Mouse (Mus musculus): ENCODE measurements at regions not wholly inside any gene's neighbourhood (a gene's known extent, or its start where the extent isn't known, plus 50 kb on each side); places are given as distances from the start of the nearest gene placed in this dataset.

DNA sequence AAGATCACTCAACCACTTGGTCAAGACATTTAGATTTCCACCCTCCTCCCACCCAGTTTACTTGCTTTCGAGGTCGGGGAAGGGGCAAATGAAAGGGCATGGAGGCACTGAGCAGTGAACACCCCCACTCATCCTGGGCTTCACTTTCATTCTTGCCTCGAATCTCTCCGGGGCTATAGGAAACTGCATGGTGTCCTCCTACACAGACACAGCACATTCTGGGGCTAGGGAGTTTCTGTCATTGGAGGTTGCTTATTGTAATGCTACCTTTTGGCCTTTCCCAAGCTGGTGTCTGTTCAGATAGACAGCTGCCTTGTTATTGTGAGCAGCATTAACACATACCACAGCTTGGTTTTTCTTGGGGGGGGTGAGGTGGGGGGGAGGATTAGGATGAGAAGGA lies 523.9 kb downstream of the 1810013L24Rik start:
- no peak overlapping the region for H3K9ac ChIP-seq (ENCODE audit: low read length)
- H3K4me1 ChIP-seq (ENCODE audit: control insufficient read depth, insufficient read depth, low read length), result no peaks in the 10 kb centered on the region
- H3K27me3 ChIP-seq (ENCODE audit: control insufficient read depth, insufficient read depth, low read length), result no peaks in the 10 kb centered on the region
- no peak for ATAC-seq (replicated peaks; ENCODE audit: extremely low read depth, insufficient read depth, low FRiP score)
- no peak overlapping the region for H3K27ac ChIP-seq (ENCODE audit: low read length)
- H3K4me2 ChIP-seq (ENCODE audit: low read depth, low read length), result no peak overlapping the region
- H3K36me3 ChIP-seq (ENCODE audit: control insufficient read depth, insufficient read depth), result no peaks in the 10 kb centered on the region
- 79% methylated on average over 4 of the region's 4 CpGs for WGBS
- H3K9me3 ChIP-seq (replicated peaks; ENCODE audit: control insufficient read depth, low read length), result 0 out of 2 replicates have a peak, but pooled peaks cover 3% of the 10 kb centered on the region
- no peak overlapping the region for H3K4me3 ChIP-seq (ENCODE audit: low read length)

- Histone ChIP-seq H3K36me3 (ENCODE audit: control insufficient read depth, insufficient read depth) (no peaks in the 10 kb centered on the region), H3K27me3 (ENCODE audit: control insufficient read depth, insufficient read depth, low read length) (no peaks in the 10 kb centered on the region), H3K27ac (ENCODE audit: low read length) (no peak overlapping the region), H3K4me1 (ENCODE audit: control insufficient read depth, insufficient read depth, low read length) (no peaks in the 10 kb centered on the region), H3K4me3 (ENCODE audit: low read length) (no peak overlapping the region), H3K4me2 (ENCODE audit: low read depth, low read length) (no peak overlapping the region), H3K9me3 (replicated peaks; ENCODE audit: control insufficient read depth, low read length) (0 out of 2 replicates have a peak, but pooled peaks cover 3% of the 10 kb centered on the region), H3K9ac (ENCODE audit: low read length) (no peak overlapping the region)
- ATAC-seq (replicated peaks; ENCODE audit: extremely low read depth, insufficient read depth, low FRiP score), result no peak
- 74% methylated on average over 8 of the region's 8 CpGs for WGBS
Observed at GRCm38 (mm10) chr16:9354331-9355030, 524.6 kb downstream of the 1810013L24Rik start.

- no peak overlapping the region for H3K4me3 ChIP-seq (ENCODE audit: low read length)
Observed at GRCm38 (mm10) chr16:9358651-9359050, 528.8 kb downstream of the 1810013L24Rik start.

DNA sequence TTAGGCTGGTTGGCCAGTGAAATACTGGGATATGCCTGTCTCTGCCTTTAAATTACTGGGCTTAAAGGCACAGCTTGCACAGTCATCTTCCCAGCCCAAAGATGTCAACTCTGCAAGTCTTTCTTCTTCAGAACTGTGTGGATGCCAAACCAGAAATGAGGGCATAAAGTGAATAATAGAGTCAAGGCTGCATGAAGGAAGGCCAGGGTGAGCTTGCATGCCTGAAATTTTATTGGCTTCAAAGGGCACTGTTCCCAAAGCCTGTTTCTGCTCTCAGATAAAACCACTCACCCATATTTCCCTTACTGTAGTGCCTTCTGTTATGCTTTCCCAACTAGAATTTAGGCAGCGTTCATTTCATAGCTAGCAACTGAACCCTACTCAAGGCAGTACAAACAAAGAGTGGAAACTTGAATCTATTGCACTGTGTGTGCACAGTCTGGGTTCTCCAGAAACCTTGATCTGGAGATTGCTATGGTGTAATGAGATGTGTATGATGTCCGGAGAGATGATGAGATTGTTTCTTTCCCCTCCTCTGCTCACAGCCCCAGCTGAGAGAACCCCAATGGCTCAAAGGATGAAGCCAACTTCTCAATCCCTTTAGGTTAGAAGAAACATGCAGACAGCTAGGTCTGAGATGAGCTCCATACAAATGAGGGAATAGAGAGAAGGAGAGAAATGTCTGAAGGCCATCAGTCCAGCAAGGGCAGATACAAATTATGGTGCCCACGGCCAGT lies 529.7 kb downstream of the 1810013L24Rik start:
- no peak overlapping the region for H3K27ac ChIP-seq (ENCODE audit: low read length)
- 0 out of 2 replicates have a peak, but pooled peaks cover 3% of the 10 kb centered on the region for H3K9me3 ChIP-seq (replicated peaks; ENCODE audit: control insufficient read depth, low read length)
- H3K9ac ChIP-seq (ENCODE audit: low read length), result no peak overlapping the region
- no peaks in the 10 kb centered on the region for H3K4me1 ChIP-seq (ENCODE audit: control insufficient read depth, insufficient read depth, low read length)
- H3K4me2 ChIP-seq (ENCODE audit: low read depth, low read length), result no peak overlapping the region
- 79% methylated on average over 3 of the region's 3 CpGs for WGBS
- H3K27me3 ChIP-seq (ENCODE audit: control insufficient read depth, insufficient read depth, low read length), result no peaks in the 10 kb centered on the region
- ATAC-seq (replicated peaks; ENCODE audit: extremely low read depth, insufficient read depth, low FRiP score), result no peak
- no peak overlapping the region for H3K4me3 ChIP-seq (ENCODE audit: low read length)
- no peaks in the 10 kb centered on the region for H3K36me3 ChIP-seq (ENCODE audit: control insufficient read depth, insufficient read depth)

More at GRCm38 (mm10) chr16:9358651-9359050, 528.8 kb downstream of the 1810013L24Rik start:
- Histone ChIP-seq H3K27me3 (ENCODE audit: control insufficient read depth, insufficient read depth, low read length) (no peaks in the 10 kb centered on the region), H3K9ac (ENCODE audit: low read length) (no peak overlapping the region), H3K36me3 (ENCODE audit: control insufficient read depth, insufficient read depth) (no peaks in the 10 kb centered on the region), H3K27ac (ENCODE audit: low read length) (no peak overlapping the region), H3K4me1 (ENCODE audit: control insufficient read depth, insufficient read depth, low read length) (no peaks in the 10 kb centered on the region), H3K9me3 (replicated peaks; ENCODE audit: control insufficient read depth, low read length) (0 out of 2 replicates have a peak, but pooled peaks cover 3% of the 10 kb centered on the region), H3K4me2 (ENCODE audit: low read depth, low read length) (no peak overlapping the region)
- WGBS, result 65% methylated on average over 4 of the region's 4 CpGs
- no peak for ATAC-seq (replicated peaks; ENCODE audit: extremely low read depth, insufficient read depth, low FRiP score)

GRCm38 (mm10) chr16:9360741-9361255 lies 530.9 kb downstream of the 1810013L24Rik start:
- no peak overlapping the region for H3K9ac ChIP-seq (ENCODE audit: low read length)
- H3K27ac ChIP-seq (ENCODE audit: low read length), result no peak overlapping the region
- H3K4me3 ChIP-seq (ENCODE audit: low read length), result no peak overlapping the region
- no peak overlapping the region for H3K4me2 ChIP-seq (ENCODE audit: low read depth, low read length)
- H3K27me3 ChIP-seq (ENCODE audit: control insufficient read depth, insufficient read depth, low read length), result no peaks in the 10 kb centered on the region
- 0 out of 2 replicates have a peak, but pooled peaks cover 3% of the 10 kb centered on the region for H3K9me3 ChIP-seq (replicated peaks; ENCODE audit: control insufficient read depth, low read length)
- no peak for ATAC-seq (replicated peaks; ENCODE audit: extremely low read depth, insufficient read depth, low FRiP score)
- H3K36me3 ChIP-seq (ENCODE audit: control insufficient read depth, insufficient read depth), result no peaks in the 10 kb centered on the region
- H3K4me1 ChIP-seq (ENCODE audit: control insufficient read depth, insufficient read depth, low read length), result no peaks in the 10 kb centered on the region
- 72% methylated on average over 3 of the region's 3 CpGs for WGBS

DNA sequence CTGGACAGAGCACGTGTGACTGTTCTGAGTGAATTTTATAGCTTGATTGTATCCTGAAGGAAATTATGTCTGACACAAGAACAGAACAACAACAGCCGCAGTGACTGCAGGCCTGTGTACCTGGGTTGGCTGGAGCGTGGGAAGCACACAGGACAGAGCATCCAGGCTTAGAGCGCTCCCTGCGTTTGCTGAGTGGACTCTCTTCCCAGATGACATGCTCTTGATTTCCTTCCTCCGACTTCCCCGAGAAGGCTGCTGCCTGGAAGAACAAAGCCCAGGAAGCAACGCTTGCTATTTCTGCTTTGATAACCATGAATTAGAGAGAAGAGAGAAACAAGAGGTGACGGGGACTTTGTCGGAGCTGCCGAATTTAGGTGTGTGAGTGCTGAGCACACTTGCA lies 532.2 kb downstream of the 1810013L24Rik start:
- Histone ChIP-seq H3K9me3 (replicated peaks; ENCODE audit: control insufficient read depth, low read length) (0 out of 2 replicates have a peak, but pooled peaks cover 3% of the 10 kb centered on the region), H3K9ac (ENCODE audit: low read length) (no peak overlapping the region), H3K4me1 (ENCODE audit: control insufficient read depth, insufficient read depth, low read length) (no peaks in the 10 kb centered on the region), H3K4me2 (ENCODE audit: low read depth, low read length) (no peak overlapping the region), H3K4me3 (ENCODE audit: low read length) (no peak overlapping the region), H3K27me3 (ENCODE audit: control insufficient read depth, insufficient read depth, low read length) (no peaks in the 10 kb centered on the region), H3K36me3 (ENCODE audit: control insufficient read depth, insufficient read depth) (no peaks in the 10 kb centered on the region), H3K27ac (ENCODE audit: low read length) (no peak overlapping the region)
- no peak for ATAC-seq (replicated peaks; ENCODE audit: extremely low read depth, insufficient read depth, low FRiP score)
- WGBS, result 27% methylated on average over 11 of the region's 11 CpGs

- no peaks in the 10 kb centered on the region for H3K9me3 ChIP-seq (replicated peaks; ENCODE audit: control insufficient read depth, low read length)
- no peak for ATAC-seq (replicated peaks; ENCODE audit: extremely low read depth, insufficient read depth, low FRiP score)
- no peaks in the 10 kb centered on the region for H3K4me1 ChIP-seq (ENCODE audit: control insufficient read depth, insufficient read depth, low read length)
- H3K4me3 ChIP-seq (ENCODE audit: low read length), result no peak overlapping the region
- H3K27ac ChIP-seq (ENCODE audit: low read length), result no peak overlapping the region
- H3K36me3 ChIP-seq (ENCODE audit: control insufficient read depth, insufficient read depth), result no peaks in the 10 kb centered on the region
- no peak overlapping the region for H3K4me2 ChIP-seq (ENCODE audit: low read depth, low read length)
- WGBS, result 27% methylated on average over 2 of the region's 2 CpGs
- H3K27me3 ChIP-seq (ENCODE audit: control insufficient read depth, insufficient read depth, low read length), result no peaks in the 10 kb centered on the region
- no peak overlapping the region for H3K9ac ChIP-seq (ENCODE audit: low read length)
Observed at GRCm38 (mm10) chr16:9364105-9364504, 534.2 kb downstream of the 1810013L24Rik start.

GRCm38 (mm10) chr16:9390986-9391385 lies 561.1 kb downstream of the 1810013L24Rik start:
- Histone ChIP-seq H3K27ac (ENCODE audit: low read length) (no peak overlapping the region), H3K9ac (ENCODE audit: low read length) (no peak overlapping the region), H3K4me1 (ENCODE audit: control insufficient read depth, insufficient read depth, low read length) (no peaks in the 10 kb centered on the region), H3K36me3 (ENCODE audit: control insufficient read depth, insufficient read depth) (no peaks in the 10 kb centered on the region), H3K4me3 (ENCODE audit: low read length) (no peak overlapping the region), H3K4me2 (ENCODE audit: low read depth, low read length) (no peak overlapping the region), H3K27me3 (ENCODE audit: control insufficient read depth, insufficient read depth, low read length) (no peaks in the 10 kb centered on the region), H3K9me3 (replicated peaks; ENCODE audit: control insufficient read depth, low read length) (no peaks in the 10 kb centered on the region)
- no peak for ATAC-seq (replicated peaks; ENCODE audit: extremely low read depth, insufficient read depth, low FRiP score)
- 39% methylated on average over 1 of the region's 1 CpGs for WGBS

DNA sequence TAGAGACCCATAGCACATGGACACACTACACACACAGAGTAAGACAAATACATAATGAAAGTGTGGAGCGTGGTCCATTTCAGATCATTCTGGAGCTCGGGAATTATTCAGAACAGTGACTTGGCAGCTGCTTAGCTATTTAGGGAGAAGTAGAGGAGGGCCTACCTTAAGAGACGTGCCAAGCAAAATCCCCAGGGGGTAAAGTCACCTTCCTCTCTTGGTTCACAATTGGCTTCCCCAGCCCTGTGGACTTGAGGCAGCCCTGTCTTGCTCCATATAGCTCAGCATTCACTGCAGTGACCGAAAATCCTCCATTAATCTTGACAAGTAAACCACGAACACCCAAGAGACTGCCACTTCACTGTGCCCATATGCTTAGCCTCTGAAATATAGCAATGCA lies 574.8 kb downstream of the 1810013L24Rik start:
- no peak overlapping the region for H3K4me3 ChIP-seq (ENCODE audit: low read length)
- 62% methylated on average over 5 of the region's 5 CpGs for WGBS

More for the DNA sequence above, 574.8 kb downstream of the 1810013L24Rik start:
- Histone ChIP-seq H3K27me3 (ENCODE audit: control insufficient read depth, insufficient read depth, low read length) (no peaks in the 10 kb centered on the region), H3K36me3 (ENCODE audit: control insufficient read depth, insufficient read depth) (no peaks in the 10 kb centered on the region), H3K9me3 (replicated peaks; ENCODE audit: control insufficient read depth, low read length) (no peaks in the 10 kb centered on the region), H3K9ac (ENCODE audit: low read length) (no peak overlapping the region), H3K27ac (ENCODE audit: low read length) (no peak overlapping the region), H3K4me2 (ENCODE audit: low read depth, low read length) (no peak overlapping the region), H3K4me1 (ENCODE audit: control insufficient read depth, insufficient read depth, low read length) (no peaks in the 10 kb centered on the region)
- ATAC-seq (replicated peaks; ENCODE audit: extremely low read depth, insufficient read depth, low FRiP score), result no peak
